In genomic region chr11:63971462-63971861, GRCm38 (mm10) we compare ENCODE assay signal across 25 mouse cellular contexts. TPM values are rescaled to one million over a fixed set of nuclear protein-coding genes. Genes with fewer than 3 reads are reported as not detected.
DNase-seq lines count a peak whose midpoint lies in the region; ATAC-seq and TF ChIP-seq lines count a peak whose summit lies in the region.
"Had no signal": no experiment of that assay in that cellular context is flagged by ENCODE, and none has a peak within 500 bp of the region (broad histone marks: within the 10 kb centered on the region; RNA-seq: fewer than 3 reads in every experiment).

No protein-coding gene starts in this region.

- H3K36me3 ChIP-seq in kidney, adult 2 months (ENCODE audit: control insufficient read depth, insufficient read depth, low read length) = no peaks in the 10 kb centered on the region
- 0 out of 2 replicates have a peak, but pooled peaks cover 6% of the 10 kb centered on the region for H3K36me3 ChIP-seq in kidney, embryonic 16.5 days (ENCODE audit: insufficient read depth, low read length)
- no peaks in the 10 kb centered on the region for H3K36me3 ChIP-seq in intestine, embryonic 15.5 days
- no peaks in the 10 kb centered on the region for H3K36me3 ChIP-seq in stomach, postnatal 0 days (ENCODE audit: control insufficient read depth, insufficient read depth, low read length)

- 71% methylated on average over 9 of the region's 9 CpGs for WGBS in kidney, adult 2 months
- 88% methylated on average over 9 of the region's 9 CpGs for WGBS in kidney, embryonic 16.5 days
- 88% methylated on average over 9 of the region's 9 CpGs for WGBS in intestine, embryonic 15.5 days
- 84% methylated on average over 9 of the region's 9 CpGs for WGBS in stomach, postnatal 0 days

- peak; percentile 47 for DNase-seq in kidney, adult 2 months
- peak; percentile 23 to 60 for DNase-seq in kidney, postnatal 25 days
- DNase-seq in kidney, postnatal 10 days = no peak
- DNase-seq in stomach, postnatal 0 days (ENCODE audit: low spot score) = no peak
- DNase-seq in urinary bladder, postnatal 10 days (ENCODE audit: low spot score) = no peak
- DNase-seq: adrenal gland, adult 8-10 months; adrenal gland, postnatal 25 days; cerebellum, adult 11-12 months; cerebellum, adult 8-10 months; cerebellum, postnatal 10 days; cerebellum, postnatal 36 days; embryo, embryonic 11 days; forebrain, postnatal 0 days; gastrocnemius, adult 2 months; gastrocnemius, postnatal 14 days; heart, adult 11 months had no signal

- no peak overlapping the region for H3K4me3 ChIP-seq in kidney, adult 2 months (ENCODE audit: insufficient read depth, low read depth, low read length)
- H3K4me3 ChIP-seq in kidney, embryonic 16.5 days (ENCODE audit: low read length) = no peak overlapping the region
- no peak overlapping the region for H3K4me3 ChIP-seq in intestine, embryonic 15.5 days (replicated peaks)
- H3K4me3 ChIP-seq in stomach, postnatal 0 days (ENCODE audit: low read depth, low read length) = no peak overlapping the region
- H3K4me3 ChIP-seq: embryonic facial prominence, embryonic 10.5 days; embryonic facial prominence, embryonic 13.5 days; forebrain, embryonic 10.5 days; forebrain, embryonic 13.5 days; gastrocnemius, adult 2 months; hindbrain, embryonic 12.5 days had no signal

- TF ChIP-seq CTCF in kidney, adult 2 months (conservative IDR thresholded peaks at IDR 0.05; ENCODE audit: insufficient read depth, insufficient read length, low read depth, low read length) = no peak
- TF ChIP-seq CTCF in stomach, postnatal 0 days (IDR thresholded peaks at IDR 0.05; ENCODE audit: low read depth) = no peak

- H3K4me1 ChIP-seq in kidney, adult 2 months (ENCODE audit: control insufficient read depth, insufficient read depth, low read length) = 0 out of 2 replicates have a peak, but pooled peaks cover 3% of the 10 kb centered on the region
- peaks cover 21% of the 10 kb centered on the region; the same call in 1 of the 2 replicates for H3K4me1 ChIP-seq in kidney, embryonic 16.5 days (ENCODE audit: insufficient read depth, low read length)
- peaks cover 13% of the 10 kb centered on the region; the same call in 1 of the 2 replicates for H3K4me1 ChIP-seq in intestine, embryonic 15.5 days (replicated peaks)
- H3K4me1 ChIP-seq in stomach, postnatal 0 days (replicated peaks; ENCODE audit: control insufficient read depth, insufficient read depth) = no peaks in the 10 kb centered on the region; the same call in 1 of the 2 replicates

- TF ChIP-seq EP300 in stomach, postnatal 0 days (optimal IDR thresholded peaks at IDR 0.05) = no peak

- H3K4me2 ChIP-seq in kidney, embryonic 16.5 days (replicated peaks; ENCODE audit: low read depth, low read length) = no peak overlapping the region
- H3K4me2 ChIP-seq in intestine, embryonic 15.5 days (replicated peaks) = no peak overlapping the region
- H3K4me2 ChIP-seq in stomach, postnatal 0 days (replicated peaks; ENCODE audit: low read depth) = no peak overlapping the region
- H3K4me2 ChIP-seq: embryonic facial prominence, embryonic 13.5 days; forebrain, embryonic 13.5 days; heart, embryonic 11.5 days; hindbrain, embryonic 12.5 days had no signal

- H3K9me3 ChIP-seq in kidney, embryonic 16.5 days (ENCODE audit: low read length) = no peaks in the 10 kb centered on the region
- no peaks in the 10 kb centered on the region for H3K9me3 ChIP-seq in intestine, embryonic 15.5 days
- no peaks in the 10 kb centered on the region for H3K9me3 ChIP-seq in stomach, postnatal 0 days (ENCODE audit: control insufficient read depth, low read length)
- H3K9me3 ChIP-seq: embryonic facial prominence, embryonic 10.5 days; embryonic facial prominence, embryonic 13.5 days; forebrain, embryonic 10.5 days; forebrain, embryonic 13.5 days; hindbrain, embryonic 12.5 days had no signal

- H3K27me3 ChIP-seq in kidney, adult 2 months (replicated peaks; ENCODE audit: control insufficient read depth, insufficient read depth, low read length) = no peaks in the 10 kb centered on the region
- H3K27me3 ChIP-seq in kidney, embryonic 16.5 days (ENCODE audit: insufficient read depth, low read length) = no peaks in the 10 kb centered on the region
- H3K27me3 ChIP-seq in intestine, embryonic 15.5 days (replicated peaks) = no peaks in the 10 kb centered on the region
- no peaks in the 10 kb centered on the region for H3K27me3 ChIP-seq in stomach, postnatal 0 days (ENCODE audit: control insufficient read depth, insufficient read depth, low read length)
- H3K27me3 ChIP-seq: embryonic facial prominence, embryonic 13.5 days; forebrain, embryonic 13.5 days; hindbrain, embryonic 12.5 days had no signal

- no peak overlapping the region for H3K27ac ChIP-seq in kidney, adult 2 months (ENCODE audit: insufficient read depth, low read depth, low read length)
- no peak overlapping the region for H3K27ac ChIP-seq in kidney, embryonic 16.5 days (ENCODE audit: low read length)
- no peak overlapping the region for H3K27ac ChIP-seq in intestine, embryonic 15.5 days
- H3K27ac ChIP-seq in stomach, postnatal 0 days (replicated peaks) = no peak overlapping the region
- H3K27ac ChIP-seq: embryonic facial prominence, embryonic 10.5 days; embryonic facial prominence, embryonic 13.5 days; forebrain, embryonic 10.5 days; forebrain, embryonic 13.5 days; gastrocnemius, adult 2 months; hindbrain, embryonic 12.5 days had no signal

- H3K9ac ChIP-seq in kidney, embryonic 16.5 days (replicated peaks; ENCODE audit: low read length) = no peak overlapping the region
- no peak overlapping the region for H3K9ac ChIP-seq in intestine, embryonic 15.5 days
- H3K9ac ChIP-seq in stomach, postnatal 0 days (ENCODE audit: low read length) = no peak overlapping the region
- H3K9ac ChIP-seq: embryonic facial prominence, embryonic 13.5 days; forebrain, embryonic 13.5 days; forebrain, postnatal 0 days; hindbrain, embryonic 12.5 days had no signal

- no peak for TF ChIP-seq POLR2A in kidney, adult 2 months (IDR thresholded peaks at IDR 0.05; ENCODE audit: low read depth, low read length)

- no peak for ATAC-seq in kidney, embryonic 16.5 days (ENCODE audit: low FRiP score, low TSS enrichment)
- ATAC-seq in intestine, embryonic 15.5 days = peak; percentile 61
- ATAC-seq in stomach, postnatal 0 days (ENCODE audit: low FRiP score, low TSS enrichment) = 0 out of 2 replicates have a peak, but pooled peaks have one; percentile 21
- ATAC-seq: activated CD4-positive, CD25-positive, alpha-beta regulatory T cell, adult 4 months; forebrain, embryonic 13.5 days; forebrain, postnatal 0 days had no signal

RNA-seq across cellular contexts. Expression of gene Hs3st3b1, which starts 49.4 kb away (rescaled TPM):
- polyA plus RNA-seq in kidney, adult 2 months (2012; rRNA removed) = 6.7 and 7.2 TPM in 2 replicates
- 33.4 and 34.0 TPM in 2 replicates for polyA plus RNA-seq in kidney, embryonic 16.5 days (2015; fragmentation: Nextera tagmentation; extraction: Ambion mirVana)
- polyA plus RNA-seq in intestine, embryonic 15.5 days (2015; fragmentation: Nextera tagmentation; extraction: Ambion mirVana) = 4.6 and 5.7 TPM in 2 replicates
- 6.9 and 8.3 TPM in 2 replicates for polyA plus RNA-seq in stomach, postnatal 0 days (2015; fragmentation: Nextera tagmentation; extraction: Ambion mirVana)

Comparison
In these comparisons a context has a peak if more than half of its experiments do, and no peak if none do; other contexts are left out.
1. DNase-seq: peak in kidney, adult 2 months (single experiment) and kidney, postnatal 25 days (2 of 2); none in kidney, postnatal 10 days (single experiment), stomach, postnatal 0 days (single experiment) and urinary bladder, postnatal 10 days (single experiment).